Mouse (Mus musculus): ENCODE results near the gene Stub1.

Gene Stub1

DNA sequence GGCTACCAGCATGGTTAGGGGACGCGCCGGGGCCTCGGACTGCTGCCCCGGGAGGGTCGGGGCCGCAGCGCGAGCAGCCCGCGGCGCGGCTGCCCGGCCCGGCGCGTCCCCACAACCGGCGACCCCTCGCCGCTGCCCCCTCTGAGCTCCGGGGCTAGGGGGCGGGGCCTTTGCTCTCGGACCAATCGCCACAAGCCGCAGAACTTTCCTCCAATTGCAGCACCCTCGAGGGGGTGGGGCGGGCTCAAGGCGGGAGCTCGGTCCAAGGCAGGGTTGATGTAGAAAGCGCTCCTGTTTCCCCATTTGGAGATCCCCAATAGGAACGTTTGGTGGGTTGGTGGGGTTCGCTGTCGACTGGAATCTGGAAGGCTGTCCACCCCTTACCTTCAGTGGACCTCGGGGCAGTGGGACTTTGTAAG lies 36.2 kb downstream of the Stub1 start, which contains the start of gene Metrn:
Gene Metrn, minus strand, starts transcription at position 186 of the 419 bp plus-strand sequence.
- H3K4me1 ChIP-seq (replicated peaks; ENCODE audit: low read depth, low read length): peaks cover 52% of the 10 kb centered on the region
- peak within 1 kb of the TSS; percentile 88 for H3K4me3 ChIP-seq (replicated peaks; ENCODE audit: low read length)
- H3K9me3 ChIP-seq (ENCODE audit: low read length): no peaks in the 10 kb centered on the region
- H3K36me3 ChIP-seq (ENCODE audit: insufficient read depth, low read length): peaks cover 12% of the 10 kb centered on the region
- peaks cover 21% of the 10 kb centered on the region for H3K27me3 ChIP-seq (ENCODE audit: insufficient read depth, low read length)
- TF ChIP-seq NANOG (IDR thresholded peaks at IDR 0.05; ENCODE audit: borderline replicate concordance, low read length): no peak
- TF ChIP-seq CTCF (conservative IDR thresholded peaks at IDR 0.05; ENCODE audit: low read length): no peak

DNA sequence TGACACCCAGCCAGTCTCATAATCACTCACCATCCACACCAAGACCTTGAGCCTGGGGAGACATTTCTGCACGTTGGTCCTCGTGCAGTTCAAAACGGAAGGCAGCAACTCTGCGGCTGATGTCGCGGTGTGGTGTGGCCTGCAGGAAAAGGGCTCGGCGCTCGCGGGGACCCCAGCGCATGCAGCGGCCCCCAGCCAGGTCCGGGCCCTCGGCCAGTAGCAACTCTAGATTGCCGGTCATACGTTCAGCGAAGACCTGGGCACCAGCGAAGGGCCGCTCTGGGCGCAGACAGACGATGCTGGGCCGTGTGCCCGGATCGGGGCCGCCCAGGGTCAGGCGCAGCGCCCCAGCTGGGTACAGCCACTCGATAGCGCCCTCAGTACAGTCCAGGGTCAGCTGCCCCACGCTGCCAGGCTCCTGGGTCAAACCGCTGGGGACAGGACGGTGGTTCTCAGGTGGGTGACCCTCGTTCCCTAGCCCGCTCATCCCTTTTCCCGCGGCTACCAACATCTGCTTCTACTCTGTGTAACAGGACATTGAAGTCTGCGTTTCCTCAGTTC lies 36.9 kb downstream of the Stub1 start:
- no peak for TF ChIP-seq NANOG (IDR thresholded peaks at IDR 0.05; ENCODE audit: borderline replicate concordance, low read length)
- TF ChIP-seq POU5F1 (IDR thresholded peaks at IDR 0.05; ENCODE audit: borderline replicate concordance, low read length): no peak
- no peak for TF ChIP-seq CTCF (conservative IDR thresholded peaks at IDR 0.05; ENCODE audit: low read length)
- no peaks in the 10 kb centered on the region for H3K9me3 ChIP-seq (ENCODE audit: low read length)
- peaks cover 12% of the 10 kb centered on the region for H3K36me3 ChIP-seq (ENCODE audit: insufficient read depth, low read length)
- H3K27me3 ChIP-seq (ENCODE audit: insufficient read depth, low read length): peaks cover 15% of the 10 kb centered on the region
- H3K4me3 ChIP-seq (replicated peaks; ENCODE audit: low read length): peak overlapping the region; percentile 88
- peaks cover 55% of the 10 kb centered on the region for H3K4me1 ChIP-seq (replicated peaks; ENCODE audit: low read depth, low read length)

DNA sequence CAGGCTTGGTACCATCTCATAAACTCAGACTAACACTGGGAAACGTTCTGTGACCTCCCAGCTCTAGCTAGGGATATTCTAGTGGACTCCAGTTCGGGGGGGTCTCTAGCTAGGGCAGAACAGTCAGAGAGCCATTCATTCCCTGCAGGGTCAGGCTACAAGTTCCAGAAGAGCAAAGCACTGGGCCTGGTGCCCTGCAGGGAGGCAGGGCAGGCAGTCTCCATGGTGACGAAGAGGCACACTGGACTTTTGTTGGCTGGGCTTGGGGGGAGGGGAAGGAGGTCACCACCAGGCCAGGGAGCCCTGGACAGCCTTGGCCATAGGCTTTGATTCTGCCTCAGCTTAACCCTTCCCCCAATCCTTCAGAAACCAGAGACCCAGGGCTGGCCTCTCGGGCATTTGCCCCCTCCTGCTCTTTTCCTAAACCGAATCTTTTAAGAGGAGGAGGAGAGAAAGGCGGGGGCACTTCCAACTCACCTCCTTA lies 37.6 kb downstream of the Stub1 start, which contains the start of gene AC134908.4:
Gene AC134908.4, minus strand, starts transcription at position 51 of the 484 bp plus-strand sequence.
- Histone ChIP-seq H3K4me1 (replicated peaks; ENCODE audit: low read depth, low read length) (peaks cover 61% of the 10 kb centered on the region), H3K4me3 (replicated peaks; ENCODE audit: low read length) (peak within 1 kb of the TSS; percentile 88), H3K27me3 (ENCODE audit: insufficient read depth, low read length) (peaks cover 14% of the 10 kb centered on the region), H3K9me3 (ENCODE audit: low read length) (no peaks in the 10 kb centered on the region), H3K36me3 (ENCODE audit: insufficient read depth, low read length) (peaks cover 14% of the 10 kb centered on the region)
- TF ChIP-seq NANOG (IDR thresholded peaks at IDR 0.05; ENCODE audit: borderline replicate concordance, low read length) (no peak), POU5F1 (IDR thresholded peaks at IDR 0.05; ENCODE audit: borderline replicate concordance, low read length) (no peak)

DNA sequence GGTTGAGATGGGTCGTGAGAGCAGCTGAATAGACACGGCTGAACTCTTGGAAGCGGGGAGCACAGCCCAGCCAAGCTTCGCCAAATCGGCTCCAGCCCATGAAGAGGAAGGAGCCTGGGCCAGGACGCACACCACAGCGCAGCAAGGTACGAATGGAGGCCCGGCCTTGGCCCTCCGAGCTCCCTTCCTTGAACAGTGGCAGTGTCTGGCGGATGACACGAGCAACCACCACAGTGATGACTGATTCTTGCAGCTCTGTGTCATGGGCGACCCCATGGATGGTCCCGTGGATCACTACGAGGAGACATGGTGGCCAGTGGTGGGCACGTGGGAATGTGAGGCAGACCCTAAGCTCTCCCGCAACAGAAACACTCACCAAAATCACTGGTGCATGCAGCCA lies 38.2 kb downstream of the Stub1 start:
- Histone ChIP-seq H3K4me1 (replicated peaks; ENCODE audit: low read depth, low read length) (peaks cover 64% of the 10 kb centered on the region), H3K36me3 (ENCODE audit: insufficient read depth, low read length) (peaks cover 18% of the 10 kb centered on the region), H3K27me3 (ENCODE audit: insufficient read depth, low read length) (peaks cover 14% of the 10 kb centered on the region), H3K9me3 (ENCODE audit: low read length) (no peaks in the 10 kb centered on the region), H3K4me3 (replicated peaks; ENCODE audit: low read length) (peak overlapping the region; percentile 88; the same call in 1 of the 2 replicates)
- TF ChIP-seq CTCF (conservative IDR thresholded peaks at IDR 0.05; ENCODE audit: low read length): no peak
- no peak for TF ChIP-seq NANOG (IDR thresholded peaks at IDR 0.05; ENCODE audit: borderline replicate concordance, low read length)
- no peak for TF ChIP-seq POU5F1 (IDR thresholded peaks at IDR 0.05; ENCODE audit: borderline replicate concordance, low read length)

DNA sequence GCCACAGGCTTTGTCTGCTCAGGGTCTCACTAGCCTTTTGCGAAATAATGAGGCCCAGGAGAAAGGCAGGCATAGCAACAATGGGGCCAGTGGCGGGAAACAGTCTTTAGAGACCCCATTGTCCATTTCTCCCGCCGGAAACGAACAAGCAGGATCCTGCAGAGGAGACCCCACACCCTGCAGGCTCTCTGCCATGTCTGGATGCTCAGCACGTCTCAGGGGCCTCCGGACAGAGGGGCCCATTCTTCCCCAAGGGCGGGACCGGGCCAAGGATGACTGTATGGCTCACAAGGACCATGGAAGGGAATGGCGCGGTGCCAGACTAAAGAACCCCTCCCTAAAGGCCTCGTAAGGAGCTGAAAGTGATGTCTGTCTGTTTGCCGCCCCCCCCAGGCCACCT lies 39.0 kb downstream of the Stub1 start:
- Histone ChIP-seq H3K36me3 (ENCODE audit: insufficient read depth, low read length) (peaks cover 26% of the 10 kb centered on the region), H3K27me3 (ENCODE audit: insufficient read depth, low read length) (peaks cover 14% of the 10 kb centered on the region), H3K4me3 (replicated peaks; ENCODE audit: low read length) (peak overlapping the region; percentile 41), H3K4me1 (replicated peaks; ENCODE audit: low read depth, low read length) (peaks cover 64% of the 10 kb centered on the region), H3K9me3 (ENCODE audit: low read length) (no peaks in the 10 kb centered on the region)
- TF ChIP-seq CTCF (conservative IDR thresholded peaks at IDR 0.05; ENCODE audit: low read length): no peak
- no peak for TF ChIP-seq NANOG (IDR thresholded peaks at IDR 0.05; ENCODE audit: borderline replicate concordance, low read length)
- no peak for TF ChIP-seq POU5F1 (IDR thresholded peaks at IDR 0.05; ENCODE audit: borderline replicate concordance, low read length)

DNA sequence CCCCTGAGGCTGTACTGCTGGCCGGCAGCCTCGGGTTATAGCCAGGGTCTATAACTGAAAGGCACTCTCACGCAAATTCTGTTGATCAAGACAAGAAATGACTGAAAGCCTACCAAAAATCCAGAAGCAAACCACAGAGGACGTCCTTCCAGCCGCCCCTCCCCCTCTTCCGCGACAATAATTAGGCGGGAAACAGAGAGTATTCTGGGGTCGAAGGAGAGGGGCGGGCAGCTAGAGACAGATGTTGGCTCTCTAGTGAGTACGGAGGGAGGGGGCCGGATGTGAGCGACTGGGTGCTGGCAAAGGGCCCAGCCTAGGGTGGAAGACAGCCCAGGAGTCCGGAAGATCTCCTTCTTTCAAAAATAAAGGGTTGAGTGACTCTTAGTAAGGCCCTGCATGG lies 40.6 kb downstream of the Stub1 start, which contains the start of gene Fam173a:
Gene Fam173a, minus strand, starts transcription at position 287 of the 400 bp plus-strand sequence.
- H3K27me3 ChIP-seq (ENCODE audit: insufficient read depth, low read length): peaks cover 14% of the 10 kb centered on the region
- peaks cover 64% of the 10 kb centered on the region for H3K4me1 ChIP-seq (replicated peaks; ENCODE audit: low read depth, low read length)
- H3K36me3 ChIP-seq (ENCODE audit: insufficient read depth, low read length): peaks cover 39% of the 10 kb centered on the region
- no peaks in the 10 kb centered on the region for H3K9me3 ChIP-seq (ENCODE audit: low read length)
- TF ChIP-seq POU5F1 (IDR thresholded peaks at IDR 0.05; ENCODE audit: borderline replicate concordance, low read length) (no peak), CTCF (conservative IDR thresholded peaks at IDR 0.05; ENCODE audit: low read length) (no peak), NANOG (IDR thresholded peaks at IDR 0.05; ENCODE audit: borderline replicate concordance, low read length) (no peak)
- H3K4me3 ChIP-seq (replicated peaks; ENCODE audit: low read length): peak within 1 kb of the TSS; percentile 91

DNA sequence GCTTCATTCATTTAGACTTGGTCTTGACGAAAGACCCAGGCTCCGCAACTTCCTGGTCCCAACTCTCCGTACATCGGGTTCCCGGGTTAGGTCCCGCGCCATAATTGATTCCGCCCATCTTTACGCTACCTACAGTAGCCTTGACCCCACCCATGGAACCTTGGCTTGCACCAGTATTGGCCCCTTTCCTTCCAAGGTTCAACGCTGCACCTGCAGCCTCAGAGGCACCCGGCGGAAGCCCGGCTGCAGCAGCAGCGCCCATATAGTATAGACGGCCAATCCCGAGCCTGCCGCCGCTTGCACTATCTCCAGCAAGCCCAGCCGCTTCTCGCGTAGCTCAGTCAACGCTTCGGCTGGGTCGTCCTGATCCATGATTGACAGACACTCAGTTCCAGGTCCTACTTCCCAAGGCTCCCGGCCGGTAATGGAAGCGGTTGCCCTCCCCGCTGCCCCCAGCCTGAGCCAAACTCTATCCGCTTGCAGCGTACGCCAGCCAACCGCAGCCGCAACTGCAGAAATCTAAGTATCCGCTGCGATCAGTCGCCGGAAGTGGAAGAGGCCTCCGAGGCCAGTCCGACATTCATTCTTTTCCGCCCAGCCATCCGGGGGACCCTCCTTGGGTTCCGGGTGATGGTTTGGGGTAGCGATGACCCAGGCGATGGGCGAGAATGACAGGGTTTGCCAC lies 41.2 kb downstream of the Stub1 start:
- peaks cover 58% of the 10 kb centered on the region for H3K4me1 ChIP-seq (replicated peaks; ENCODE audit: low read depth, low read length)
- TF ChIP-seq NANOG (IDR thresholded peaks at IDR 0.05; ENCODE audit: borderline replicate concordance, low read length) (no peak), CTCF (conservative IDR thresholded peaks at IDR 0.05; ENCODE audit: low read length) (no peak), POU5F1 (IDR thresholded peaks at IDR 0.05; ENCODE audit: borderline replicate concordance, low read length) (no peak)
- H3K4me3 ChIP-seq (replicated peaks; ENCODE audit: low read length): peak overlapping the region; percentile 91
- H3K9me3 ChIP-seq (ENCODE audit: low read length): no peaks in the 10 kb centered on the region
- peaks cover 14% of the 10 kb centered on the region for H3K27me3 ChIP-seq (ENCODE audit: insufficient read depth, low read length)
- H3K36me3 ChIP-seq (ENCODE audit: insufficient read depth, low read length): peaks cover 43% of the 10 kb centered on the region

DNA sequence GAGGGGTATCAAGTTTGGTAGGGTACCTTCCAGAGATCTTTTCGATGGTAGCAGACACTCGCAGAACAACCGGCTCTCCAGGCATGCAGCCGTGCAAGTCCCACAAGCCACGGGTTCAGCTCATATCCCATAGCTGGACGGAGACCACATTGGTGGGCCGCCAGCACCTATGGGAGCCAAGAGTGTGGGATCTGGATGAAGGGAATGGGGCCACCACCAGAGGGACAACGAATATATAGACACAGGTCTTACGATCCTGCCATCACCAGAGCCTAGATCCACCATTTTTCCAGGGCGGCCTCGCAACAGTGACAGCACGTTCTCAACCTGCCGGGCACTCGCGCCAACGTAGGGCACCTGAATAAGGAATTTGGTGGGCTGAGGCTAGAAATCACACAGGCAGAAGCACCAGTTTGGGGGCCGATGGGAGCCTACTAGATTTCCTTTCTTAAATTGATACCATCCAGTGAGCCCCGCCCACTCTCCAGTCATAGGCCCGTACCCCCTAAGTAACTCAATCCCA lies 41.8 kb downstream of the Stub1 start:
- no peak for TF ChIP-seq POU5F1 (IDR thresholded peaks at IDR 0.05; ENCODE audit: borderline replicate concordance, low read length)
- H3K27me3 ChIP-seq (ENCODE audit: insufficient read depth, low read length): peaks cover 13% of the 10 kb centered on the region
- no peaks in the 10 kb centered on the region for H3K9me3 ChIP-seq (ENCODE audit: low read length)
- peak overlapping the region; percentile 91 for H3K4me3 ChIP-seq (replicated peaks; ENCODE audit: low read length)
- peaks cover 43% of the 10 kb centered on the region for H3K36me3 ChIP-seq (ENCODE audit: insufficient read depth, low read length)
- H3K4me1 ChIP-seq (replicated peaks; ENCODE audit: low read depth, low read length): peaks cover 58% of the 10 kb centered on the region
